ENCODE assay signal across 1 mouse cellular context in the genomic region with DNA sequence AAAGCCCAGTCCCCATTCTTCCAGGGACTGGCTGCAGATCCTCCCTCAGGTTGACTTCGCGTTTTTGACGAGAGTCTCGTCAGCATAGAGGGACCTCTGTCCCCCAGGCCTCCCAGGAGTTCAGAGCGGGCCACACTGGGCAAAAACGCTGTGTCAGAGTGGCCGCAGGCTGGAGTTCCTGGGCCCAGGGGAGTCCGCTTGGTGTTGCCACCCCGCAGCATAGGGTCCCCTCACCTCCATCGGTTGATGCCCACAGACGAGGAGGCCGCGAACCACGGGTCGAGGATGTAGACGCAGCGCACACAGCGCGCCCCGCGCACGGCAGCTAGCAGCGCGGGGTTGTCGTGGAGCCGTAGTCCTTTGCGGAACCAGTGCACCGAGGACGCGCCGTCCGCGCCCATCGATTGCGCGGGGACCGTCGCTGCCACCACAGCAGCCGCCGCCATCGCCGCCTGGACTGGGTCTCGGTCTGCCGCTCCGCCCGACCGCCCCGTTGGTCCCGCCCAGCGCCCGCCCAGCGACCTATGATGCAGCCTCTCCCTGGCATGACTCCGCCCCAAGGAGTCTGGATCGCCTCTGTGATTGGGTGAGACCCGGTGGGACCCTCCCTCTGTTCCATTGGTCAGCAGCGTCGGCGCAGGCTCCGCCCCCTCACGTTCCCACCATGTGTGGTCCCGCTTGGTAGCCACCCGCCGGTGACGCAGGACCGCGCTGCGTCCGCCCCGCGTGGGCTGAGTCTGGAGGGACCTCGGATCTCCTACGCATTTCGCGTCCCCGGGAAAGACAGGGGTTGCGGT.
A peak's percentile ranks its signal among the peaks of the same experiment; 100 is the strongest.
TF ChIP-seq lines count a peak whose summit lies in the region.

Gene Cry2, minus strand, starts transcription at position 466 of the 797 bp plus-strand sequence.

TF ChIP-seq in CH12.LX, 34 proteins besides CTCF, POLR2A, EP300 and RAD21 (continued from another document):
- TF ChIP-seq MAZ (IDR thresholded peaks at IDR 0.05; ENCODE audit: low read depth, low read length) (no peak), SIN3A (IDR thresholded peaks at IDR 0.05; ENCODE audit: low read length) (peak; percentile 91; the same call in 1 of the 2 replicates), ZNF384 (IDR thresholded peaks at IDR 0.05; ENCODE audit: low read depth, low read length) (no peak), HCFC1 (IDR thresholded peaks at IDR 0.05; ENCODE audit: low read depth, low read length) (peak; percentile 8; the same call in 1 of the 2 replicates), E2F4 (IDR thresholded peaks at IDR 0.05; ENCODE audit: insufficient replicate concordance, low read depth, low read length) (no peak), USF1 (IDR thresholded peaks at IDR 0.05; ENCODE audit: low read depth, low read length) (no peak), RCOR1 (conservative IDR thresholded peaks at IDR 0.05; ENCODE audit: low read depth, low read length) (no peak), CHD1 (IDR thresholded peaks at IDR 0.05; ENCODE audit: low read depth, low read length) (no peak), NRF1 (IDR thresholded peaks at IDR 0.05; ENCODE audit: low read depth, low read length) (peak; percentile 67; the same call in 1 of the 2 replicates), ZC3H11A (IDR thresholded peaks at IDR 0.05; ENCODE audit: low read depth, low read length) (no peak), CHD2 (IDR thresholded peaks at IDR 0.05; ENCODE audit: low read length) (peak; percentile 97), TCF12 (IDR thresholded peaks at IDR 0.05; ENCODE audit: low read depth, low read length) (peak; percentile 81), UBTF (IDR thresholded peaks at IDR 0.05; ENCODE audit: low read depth, low read length) (no peak), ETS1 (conservative IDR thresholded peaks at IDR 0.05; ENCODE audit: low read depth, low read length) (peak; percentile 60), JUN (IDR thresholded peaks at IDR 0.05; ENCODE audit: insufficient read depth, low read depth, low read length) (no peak), MEF2A (IDR thresholded peaks at IDR 0.05; ENCODE audit: borderline replicate concordance, low read depth, low read length) (no peak; the same call in 1 of the 2 replicates), JUND (conservative IDR thresholded peaks at IDR 0.05; ENCODE audit: low read depth, low read length) (no peak), ZMIZ1 (IDR thresholded peaks at IDR 0.05; ENCODE audit: low read depth, low read length) (peak; percentile 94), ZKSCAN1 (IDR thresholded peaks at IDR 0.05; ENCODE audit: borderline replicate concordance, low read depth, low read length) (no peak), IRF4 (IDR thresholded peaks at IDR 0.05; ENCODE audit: low read depth, low read length) (no peak; the same call in 1 of the 2 replicates), PAX5 (IDR thresholded peaks at IDR 0.05; ENCODE audit: low read length) (no peak)
TF ChIP-seq in CH12.LX: peak in this region for 14.
